Mouse (Mus musculus): ENCODE measurements around the gene Gm28041.

DNA sequence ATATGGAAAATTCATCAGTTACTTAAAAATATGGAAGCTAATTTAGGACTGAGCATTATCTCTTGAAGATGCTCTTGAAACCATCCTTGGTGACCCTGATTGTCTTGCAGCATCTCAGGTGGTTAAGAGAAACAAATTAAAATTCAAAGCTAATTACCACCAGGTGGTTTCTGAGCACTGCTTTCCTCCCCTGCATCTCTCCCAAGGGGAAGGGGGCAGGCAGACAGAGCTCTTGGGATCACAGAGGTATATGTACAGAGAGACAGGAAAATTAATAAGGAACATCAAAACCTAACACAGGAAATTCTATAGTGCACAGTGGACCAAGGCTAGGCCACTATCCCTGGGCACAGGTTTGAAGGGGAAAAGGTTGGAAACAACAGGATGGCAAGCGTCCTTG, 42.7 kb downstream of the Gm28041 start:
- TF ChIP-seq CTCF (IDR thresholded peaks at IDR 0.05; ENCODE audit: low read depth) (no peak), EP300 (IDR thresholded peaks at IDR 0.05; ENCODE audit: low read depth) (no peak)
